Mouse (Mus musculus) frontal cortex, postnatal 36 days (tissue): ENCODE results near the gene 0610010K14Rik.

Experiments used
- DNase-seq, 2 experiments: peaks; one replicate each; pipeline ENCODE4 v3.0.0; 2022; ENCODE audit warnings: low spot score in 2 of 2

0610010K14Rik gene

GRCm38 (mm10) chr11:70216103-70216502, 21.6 kb downstream of the 0610010K14Rik start:
- DNase-seq, result no peak

- no peak for DNase-seq
Measured at GRCm38 (mm10) chr11:70215301-70215700, 22.4 kb downstream of the 0610010K14Rik start.

- no peak for DNase-seq
Measured at GRCm38 (mm10) chr11:70214856-70215209, 22.9 kb downstream of the 0610010K14Rik start.

GRCm38 (mm10) chr11:70214191-70214855, 23.4 kb downstream of the 0610010K14Rik start:
- peak in 1 of 2 experiments; percentile 45 for DNase-seq

- DNase-seq, result peak in 1 of 2 experiments; percentile 53
Measured at GRCm38 (mm10) chr11:70213736-70214135, 24.0 kb downstream of the 0610010K14Rik start.

- DNase-seq, result peak in 1 of 2 experiments; percentile 77
Measured at GRCm38 (mm10) chr11:70212896-70213295, 24.8 kb downstream of the 0610010K14Rik start.

GRCm38 (mm10) chr11:70212423-70212822, 25.3 kb downstream of the 0610010K14Rik start, which contains the start of gene Slc16a11:
TSS of gene Slc16a11 (plus strand) at chr11:70212752.
- DNase-seq, result no peak

GRCm38 (mm10) chr11:70211972-70212371, 25.7 kb downstream of the 0610010K14Rik start:
- no peak for DNase-seq

- no peak for DNase-seq
Measured at GRCm38 (mm10) chr11:70210681-70211080, 27.0 kb downstream of the 0610010K14Rik start.

GRCm38 (mm10) chr11:70208778-70209388, 28.8 kb downstream of the 0610010K14Rik start:
- no peak for DNase-seq

GRCm38 (mm10) chr11:70207283-70207682, 30.4 kb downstream of the 0610010K14Rik start:
- DNase-seq, result no peak

- no peak for DNase-seq
Measured at GRCm38 (mm10) chr11:70206801-70207200, 30.9 kb downstream of the 0610010K14Rik start.

- peak; percentile 65 to 78 for DNase-seq
Measured at GRCm38 (mm10) chr11:70201691-70202090, 36.0 kb downstream of the 0610010K14Rik start.

GRCm38 (mm10) chr11:70200036-70200608, 37.6 kb downstream of the 0610010K14Rik start:
- no peak for DNase-seq

- DNase-seq, result no peak
Measured at GRCm38 (mm10) chr11:70199107-70199506, 38.6 kb downstream of the 0610010K14Rik start.

- DNase-seq, result no peak
Measured at GRCm38 (mm10) chr11:70198332-70198731, 39.4 kb downstream of the 0610010K14Rik start.

- no peak for DNase-seq
Measured at GRCm38 (mm10) chr11:70193354-70194285, 44.1 kb downstream of the 0610010K14Rik start.

- DNase-seq, result no peak
Measured at GRCm38 (mm10) chr11:70192157-70192556, 45.6 kb downstream of the 0610010K14Rik start.

- DNase-seq, result no peak
Measured at GRCm38 (mm10) chr11:70191188-70191587, 46.5 kb downstream of the 0610010K14Rik start.

GRCm38 (mm10) chr11:70189319-70190134, 48.2 kb downstream of the 0610010K14Rik start:
- DNase-seq, result no peak
